Mouse (Mus musculus) heart, postnatal 14 days (tissue): Measurements from ENCODE around the gene Trpt1. TPM values are rescaled to one million over a fixed set of nuclear protein-coding genes. Genes with fewer than 3 reads are reported as not detected.

ENCODE experiments used
- DNase-seq, 2 experiments: peaks; one replicate each; pipeline ENCODE4 v3.0.0; 2021 to 2022
- intact Hi-C: fragments of 180-260 bp; cut with DNase I; formaldehyde crosslinking; loops from one replicate; pipeline ENCODE4 v1.15.1; 2025
- total RNA-seq, 2 experiments: library from RNA; stranded (reverse); gene quantifications; 2 replicates each; pipeline ENCODE4 v1.2.3; 2021

Gene Trpt1
- total RNA-seq, 2 experiments from 2014 or later = 18.7 to 20.1 TPM

GRCm38 (mm10) chr19:6973581-6974190, 22.2 kb upstream of the Trpt1 start:
- no peak for DNase-seq
- intact Hi-C loops = no loop called here

- DNase-seq = peak; percentile 83 to 85
- intact Hi-C loops = no loop called here
Measured at GRCm38 (mm10) chr19:6974211-6975205, 21.4 kb upstream of the Trpt1 start, which contains the start of gene Ppp1r14b. Gene Ppp1r14b (plus strand): TSS chr19:6974968.

DNA sequence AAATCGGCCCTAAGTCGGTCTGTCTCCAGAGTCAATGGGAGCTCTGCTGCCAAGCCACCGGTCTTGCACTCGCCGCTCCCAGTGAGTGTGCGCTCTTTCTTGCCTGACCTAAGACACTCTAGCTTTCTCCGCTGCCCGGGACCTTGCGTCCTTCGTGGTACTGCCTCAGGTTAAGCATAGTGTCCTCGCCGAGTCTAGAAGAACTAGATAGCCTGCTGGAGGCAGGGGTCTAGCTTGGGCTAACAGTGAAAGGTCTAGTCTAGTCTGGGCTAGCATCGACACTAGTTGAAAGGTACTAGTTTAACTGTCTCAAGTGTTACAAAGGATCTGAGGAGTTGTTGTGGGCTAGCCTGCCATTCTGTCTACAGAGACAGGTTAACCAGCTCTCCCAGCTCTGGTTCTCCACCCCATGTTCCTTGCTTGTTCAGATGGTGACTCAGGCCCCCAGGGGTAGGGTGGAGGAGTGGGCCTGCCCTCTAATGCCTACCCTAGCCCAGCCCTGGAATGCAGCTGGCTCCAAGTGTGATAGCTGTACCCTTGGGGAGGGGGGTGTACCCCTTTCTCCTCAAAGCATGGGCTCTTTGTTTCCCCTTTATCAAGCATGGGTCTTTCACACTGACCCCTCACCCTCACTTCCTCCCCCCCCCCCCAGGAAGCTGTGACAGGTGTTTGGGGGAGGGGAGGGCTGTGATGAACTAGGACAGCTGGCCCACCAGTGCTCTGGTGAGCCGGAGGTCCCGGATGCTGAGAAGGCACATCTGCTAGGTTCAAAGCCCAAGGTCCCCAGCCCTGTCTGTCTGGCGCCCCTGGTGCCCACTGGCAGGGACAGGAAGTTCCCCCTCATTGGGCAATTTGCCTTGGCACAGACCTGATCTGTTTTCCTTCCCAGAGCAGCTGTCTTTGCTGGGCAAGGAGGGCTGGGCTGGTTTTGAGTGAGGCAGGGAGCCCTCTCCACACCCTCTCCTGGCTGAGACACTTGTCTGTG, 20.1 kb upstream of the Trpt1 start, which contains the start of gene Plcb3:
Gene Plcb3, minus strand, starts transcription at position 934 of the 985 bp plus-strand sequence.
- DNase-seq = peak; percentile 61 to 72
- intact Hi-C loops = no loop called here

- intact Hi-C loops = loop anchor here (2.0 kb wide), 2 partner anchors 43 to 55 kb away; no protein-coding TSS in a partner anchor
- DNase-seq = no peak
Measured at GRCm38 (mm10) chr19:6977759-6978638, 17.9 kb upstream of the Trpt1 start.

- DNase-seq = no peak
- intact Hi-C loops = loop anchor here (2.0 kb wide), 2 partner anchors 42 to 56 kb away; no protein-coding TSS in a partner anchor
Measured at GRCm38 (mm10) chr19:6978639-6978974, 17.3 kb upstream of the Trpt1 start.

DNA sequence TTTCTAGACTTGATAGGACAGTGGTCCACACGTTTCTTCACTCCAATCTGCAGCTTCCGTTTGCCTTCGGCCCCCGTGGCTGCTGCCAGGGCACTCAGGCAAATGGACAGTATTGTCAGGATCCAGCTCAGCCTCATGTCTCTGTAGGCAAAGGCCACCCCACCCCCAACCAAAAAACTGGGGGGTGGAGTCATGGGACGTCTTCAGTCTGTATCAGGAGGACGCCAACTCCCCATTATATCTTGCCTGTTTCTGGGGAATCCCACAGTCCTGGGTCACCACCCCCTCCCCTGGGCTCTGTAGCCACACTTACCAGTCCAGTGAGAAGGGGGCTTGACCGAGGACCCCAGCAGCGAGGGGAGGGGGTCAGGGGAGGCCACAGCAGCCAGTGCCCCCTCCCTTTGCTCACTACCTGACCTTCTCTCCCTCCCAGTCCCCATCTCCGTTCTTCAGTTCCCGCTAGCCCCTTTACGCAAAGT, 16.9 kb upstream of the Trpt1 start:
- DNase-seq = peak; percentile 29 to 32
- intact Hi-C loops = loop anchor here (2.0 kb wide), 2 partner anchors 42 to 56 kb away; no protein-coding TSS in a partner anchor

- peak; percentile 99 to 100 for DNase-seq
- intact Hi-C loops = loop anchor here (2.0 kb wide), 2 partner anchors 41 to 57 kb away; no protein-coding TSS in a partner anchor
Measured at GRCm38 (mm10) chr19:6979486-6980380, 16.2 kb upstream of the Trpt1 start.

DNA sequence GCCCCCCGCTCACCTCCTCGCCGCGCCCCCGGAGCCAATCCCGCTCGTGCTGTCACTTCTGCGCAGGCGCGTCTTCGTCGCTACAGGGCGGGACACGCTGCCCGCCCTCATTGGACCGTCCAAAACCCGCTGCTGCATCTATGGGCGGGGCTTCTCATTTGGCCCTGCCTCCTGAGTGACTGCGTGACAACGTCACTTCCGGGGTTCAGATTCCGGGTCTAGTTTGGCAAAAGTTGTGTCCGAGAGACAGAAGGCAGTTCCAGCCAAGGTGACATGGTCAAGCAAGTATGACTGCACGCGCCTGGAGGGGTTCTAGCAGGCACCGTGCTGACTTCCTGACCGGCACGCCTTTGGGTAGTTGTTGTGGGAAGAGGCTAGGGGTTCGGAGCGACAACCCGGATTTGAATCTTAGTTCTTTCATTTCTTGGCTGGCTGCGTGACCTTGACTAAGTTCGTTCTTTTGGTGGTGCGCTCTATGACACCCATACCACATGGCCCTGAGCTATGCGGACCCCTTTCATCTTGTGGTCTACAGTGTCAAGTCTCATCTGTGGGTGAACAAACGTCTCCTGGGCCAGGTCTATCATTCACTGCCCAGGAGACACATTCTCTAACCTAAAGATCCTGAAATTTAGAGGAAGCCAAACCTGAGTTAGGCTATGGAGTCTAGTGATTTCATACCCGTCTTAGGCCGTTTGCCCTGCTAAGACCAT, 15.4 kb upstream of the Trpt1 start, which contains the start of gene Fkbp2:
Gene Fkbp2, minus strand, starts transcription at position 121 of the 713 bp plus-strand sequence.
- intact Hi-C loops = no loop called here
- peak; percentile 99 for DNase-seq

- DNase-seq = no peak
- intact Hi-C loops = no loop called here
Measured at GRCm38 (mm10) chr19:6981465-6981864, 14.5 kb upstream of the Trpt1 start.

GRCm38 (mm10) chr19:6983621-6984020, 12.3 kb upstream of the Trpt1 start:
- no peak for DNase-seq
- intact Hi-C loops = no loop called here

DNA sequence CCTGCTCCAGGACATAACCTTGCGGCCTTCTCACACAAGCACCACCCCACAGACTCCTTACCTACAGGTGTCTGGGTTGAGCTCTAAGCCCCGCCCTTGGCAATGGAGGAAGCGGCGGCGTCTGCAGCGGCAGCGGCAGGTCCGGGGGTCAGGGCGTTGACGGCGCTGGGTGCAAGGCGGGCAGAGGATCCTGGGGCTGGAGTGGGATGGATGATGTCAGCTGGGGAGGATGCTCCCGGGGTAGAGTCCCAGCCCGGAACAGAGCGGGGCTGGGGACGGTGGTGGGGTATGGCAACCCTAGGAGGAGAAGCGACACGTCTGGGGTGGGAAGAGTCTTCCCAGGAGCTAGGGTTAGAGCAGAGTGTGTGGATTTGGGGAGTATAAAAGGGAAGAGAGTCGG, 10.6 kb upstream of the Trpt1 start:
- intact Hi-C loops = no loop called here
- DNase-seq = no peak

DNA sequence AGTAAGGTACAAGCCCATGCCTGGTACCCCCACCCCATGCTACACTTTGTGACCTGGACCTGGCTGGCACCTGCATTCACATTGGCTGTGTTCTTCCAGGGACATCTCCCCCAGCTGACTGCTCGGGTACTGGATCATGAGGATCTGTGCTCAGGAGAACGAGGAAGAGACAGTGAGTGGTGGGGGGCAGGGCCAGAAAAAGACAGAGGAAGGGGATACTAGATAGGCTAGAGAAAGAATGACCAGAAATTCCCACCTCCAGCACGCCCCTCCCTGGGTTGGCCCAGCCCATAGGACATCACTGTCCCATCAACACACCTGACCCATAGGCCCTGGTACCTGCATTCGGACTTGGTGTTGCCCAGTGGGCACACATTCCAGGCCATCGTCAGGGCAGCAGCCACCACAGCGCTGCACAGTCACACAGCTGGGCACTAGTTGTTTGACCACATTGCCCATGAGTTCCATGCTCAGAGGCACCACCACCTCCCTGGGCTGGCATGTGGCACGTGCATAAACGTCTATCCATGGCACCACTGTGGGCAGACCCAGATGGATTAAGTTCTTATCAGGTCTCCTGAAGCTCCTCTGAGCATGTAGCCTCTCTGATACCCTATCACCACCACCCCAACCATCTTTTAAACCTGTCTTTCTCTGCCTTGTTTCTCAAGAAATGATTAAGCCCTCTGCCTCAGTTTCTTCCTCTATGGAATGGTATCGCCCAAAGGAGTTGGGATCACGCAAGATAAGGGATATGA, 9.8 kb upstream of the Trpt1 start:
- DNase-seq = no peak
- intact Hi-C loops = no loop called here

DNA sequence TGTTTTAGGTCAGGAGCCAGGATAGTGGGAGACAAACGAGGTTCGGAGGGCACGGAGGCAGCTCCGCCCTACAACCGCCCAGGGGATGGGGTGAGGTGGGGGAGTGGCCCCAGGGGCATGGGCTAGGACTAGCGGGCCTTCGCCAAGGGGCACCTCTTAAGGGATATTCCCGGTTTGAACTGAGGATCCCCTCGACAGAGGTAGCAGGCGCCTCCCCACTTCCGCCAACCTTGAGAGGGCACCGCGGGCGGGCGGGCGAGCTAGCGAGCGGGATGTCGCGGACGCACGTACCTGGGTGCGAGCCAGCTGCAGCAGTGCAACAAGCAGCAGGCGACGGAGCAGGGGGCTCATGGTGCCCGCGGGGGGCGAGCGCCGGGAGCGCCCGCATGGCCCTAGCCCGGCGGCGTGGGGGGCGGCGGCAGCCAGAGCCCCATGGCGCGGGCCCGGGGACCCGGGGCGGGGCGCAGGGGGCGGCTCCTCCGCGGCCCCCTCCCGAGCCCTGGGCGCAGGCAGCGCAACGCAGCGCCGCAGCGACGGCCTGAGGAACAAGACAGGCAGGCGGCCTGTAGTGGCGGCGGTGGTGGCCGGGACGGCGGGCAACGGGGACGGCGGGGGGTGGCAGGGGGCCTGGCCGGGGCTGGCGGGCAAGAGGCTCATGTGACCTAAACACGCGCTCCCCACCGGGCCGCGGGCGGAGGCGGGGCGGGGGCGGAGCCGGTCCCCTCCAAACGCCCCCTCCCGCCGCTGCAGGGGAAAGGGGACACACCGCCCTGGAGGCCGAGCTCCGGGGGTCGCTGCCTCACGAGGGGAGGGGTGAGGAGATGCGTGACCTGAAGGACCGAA, 8.6 kb upstream of the Trpt1 start, which contains the start of gene Vegfb:
Gene Vegfb, minus strand, starts transcription at position 591 of the 843 bp plus-strand sequence.
- intact Hi-C loops = no loop called here
- peak; percentile 74 to 77 for DNase-seq

DNA sequence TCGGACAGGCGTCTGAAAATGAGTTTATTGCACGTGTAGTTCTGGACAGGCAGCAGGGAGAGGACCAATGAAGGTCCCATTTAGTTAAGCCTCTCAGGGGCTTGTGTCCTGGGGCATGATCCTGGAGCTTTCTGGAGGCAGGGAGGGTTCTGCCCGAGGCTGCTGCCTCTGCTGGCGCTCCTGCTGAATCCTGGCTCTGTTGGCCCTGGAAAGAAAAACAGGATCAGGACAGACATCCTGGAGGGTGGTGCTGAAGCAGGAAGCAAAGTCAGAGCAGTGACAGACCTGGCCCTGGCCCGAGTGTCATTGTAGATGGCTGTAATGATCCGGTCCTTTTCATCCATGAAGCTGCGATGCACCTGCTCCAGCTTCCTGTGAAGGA, 8.0 kb upstream of the Trpt1 start:
- intact Hi-C loops = no loop called here
- no peak for DNase-seq

DNA sequence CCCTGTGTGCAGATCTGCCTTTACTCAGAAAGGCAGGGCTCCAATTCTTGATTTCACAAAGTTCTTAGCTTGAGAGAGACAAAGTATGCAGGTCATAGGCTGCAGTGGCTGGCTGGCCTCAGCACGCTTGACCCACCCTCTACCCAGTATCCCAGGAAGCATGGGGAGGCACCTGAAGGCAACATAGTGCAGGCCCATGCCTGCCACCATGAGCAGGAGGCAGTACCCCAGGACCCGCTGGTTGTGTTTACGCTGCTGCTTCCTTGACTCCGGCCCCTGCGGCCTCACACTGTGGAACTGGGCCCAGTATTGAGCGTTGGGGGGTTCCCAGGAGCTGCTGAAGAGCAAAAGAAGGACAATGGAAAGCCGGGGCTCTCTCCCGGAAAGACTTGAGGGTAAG, 6.7 kb upstream of the Trpt1 start:
- DNase-seq = no peak
- intact Hi-C loops = no loop called here

GRCm38 (mm10) chr19:6990712-6991111, 5.2 kb upstream of the Trpt1 start:
- no peak for DNase-seq
- intact Hi-C loops = no loop called here
